Mouse (Mus musculus) left cerebral cortex, adult 8-10 months (tissue): ENCODE measurements around the gene BC053393. TPM values are rescaled to one million over a fixed set of nuclear protein-coding genes. Genes with fewer than 3 reads are reported as not detected.

ENCODE experiments used
- total RNA-seq, 4 experiments: library from RNA; stranded (reverse); gene quantifications; 2 replicates each; pipeline ENCODE4 v1.2.4; 2022

Gene BC053393
- total RNA-seq, 4 experiments from 2014 or later, result not detected

Other genes starting within 250 kb of the BC053393 start
- 1 to 10 TPM in 1 of 4 experiments, under 1 TPM in 3; 0.64 to 1.1 (median 0.72) TPM for gene Itk, start 182.0 kb upstream of the BC053393 start, total RNA-seq
- not detected for gene Fam71b, start 175.0 kb upstream of the BC053393 start, total RNA-seq
- gene Med7, start 134.6 kb upstream of the BC053393 start, total RNA-seq, result 10 to 100 TPM; 22.7 to 31.2 (median 25.8) TPM
- 10 to 100 TPM in 1 of 4 experiments, 1 to 10 TPM in 3; 3.0 to 12.0 (median 6.1) TPM for gene Havcr2, start 116.6 kb upstream of the BC053393 start, total RNA-seq
- gene Gm12169, start 47.3 kb upstream of the BC053393 start, total RNA-seq, result not detected
- gene Dppa1, start 57.7 kb downstream of the BC053393 start, total RNA-seq, result not detected
- gene Timd2, start 135.5 kb downstream of the BC053393 start, total RNA-seq, result not detected
- gene Havcr1, start 163.5 kb downstream of the BC053393 start, total RNA-seq, result not detected
- gene Timd4, start 239.3 kb downstream of the BC053393 start, total RNA-seq, result under 1 TPM in 1 of 4 experiments, not detected in 3; 0.16 TPM